Mouse (Mus musculus) thymus, adult 2 months (tissue): Measurements from ENCODE around the gene Acat2.

Experiments used
- CTCF ChIP-seq: fragments of 200-500 bp; IDR thresholded peaks from 2 replicates; pipeline ENCODE4 v1.5.1; 2012; ENCODE audit warnings: mild to moderate bottlenecking, control low read depth, low read length, moderate library complexity, borderline replicate concordance; ENCODE audit not compliant: control insufficient read depth, poor library complexity, insufficient read depth; ENCODE audit errors: extremely low read depth
- POLR2A ChIP-seq: fragments of 200-500 bp; IDR thresholded peaks from 2 replicates; pipeline ENCODE4 v1.6.1; 2012; ENCODE audit warnings: mild to moderate bottlenecking, low read length, control low read depth, moderate library complexity; ENCODE audit not compliant: control insufficient read depth, poor library complexity, insufficient read depth; ENCODE audit errors: extremely low read depth

DNA sequence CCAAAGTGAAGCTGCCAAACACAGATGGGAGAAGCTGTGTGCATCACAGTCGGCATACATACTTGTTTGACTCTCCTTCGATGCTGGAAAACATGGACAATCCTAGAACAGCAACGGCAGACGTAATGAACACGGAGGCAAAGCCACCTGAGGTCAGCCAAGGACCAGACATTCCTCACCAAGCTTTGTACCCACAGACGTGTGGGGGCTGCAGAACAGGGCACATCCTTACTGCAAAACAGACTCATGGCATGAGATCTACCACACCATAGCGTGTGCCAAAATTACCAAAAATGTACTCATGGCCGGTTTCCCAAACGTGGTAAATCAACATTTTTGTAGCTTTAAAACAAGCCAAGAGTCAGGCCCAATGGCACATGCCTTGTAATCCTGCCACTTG, 54.1 kb downstream of the Acat2 start:
- TF ChIP-seq POLR2A, result no peak
- no peak for TF ChIP-seq CTCF
